Mouse (Mus musculus): ENCODE results near the gene Smarca4.

Gene Smarca4

DNA sequence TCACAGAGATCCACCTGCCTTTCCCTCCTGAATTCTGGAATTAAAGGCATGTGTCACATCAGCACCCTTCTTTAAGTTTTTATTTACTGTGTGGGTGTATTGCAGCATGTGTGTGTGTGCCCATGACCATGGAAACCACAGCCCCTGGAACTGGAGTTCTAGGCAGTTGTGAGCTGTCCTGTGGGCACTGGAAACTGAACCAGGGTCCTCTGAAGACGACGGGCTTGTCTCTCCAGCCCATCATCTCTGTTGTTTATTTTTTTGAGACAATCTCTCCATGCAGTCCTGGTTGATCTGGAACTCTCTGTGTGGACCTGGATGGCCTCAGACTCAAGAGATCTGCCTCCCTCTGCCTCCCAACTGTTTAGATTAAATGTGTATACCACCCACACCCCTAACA, 101.0 kb downstream of the Smarca4 start:
- no peak for DNase-seq (ENCODE audit: low read depth, low spot score)

DNA sequence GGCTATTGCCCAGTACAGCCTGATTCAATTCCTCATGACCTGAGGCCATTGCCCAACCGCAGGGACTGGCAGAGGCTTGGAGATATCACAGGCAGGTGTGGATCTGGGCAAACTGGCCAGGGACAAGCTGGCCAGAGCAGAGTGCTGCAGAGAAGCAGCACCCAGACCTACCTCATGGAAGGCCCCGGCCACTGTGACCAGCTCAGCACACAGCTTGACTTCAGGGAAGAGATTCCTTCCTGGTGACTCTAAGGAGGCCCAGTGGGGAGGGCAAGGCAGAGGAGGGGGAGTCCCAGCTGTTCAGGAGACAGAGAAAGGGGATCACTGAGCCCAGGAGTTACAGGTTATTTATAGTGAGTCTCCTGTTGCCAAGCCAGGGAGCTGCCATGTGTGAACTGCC, 105.1 kb downstream of the Smarca4 start:
- DNase-seq (ENCODE audit: low read depth, low spot score): no peak

GRCm38 (mm10) chr9:21723377-21724146, 107.6 kb downstream of the Smarca4 start, which contains the start of gene Ldlr:
Ldlr (plus strand) TSS chr9:21723483.
- peak; percentile 85 for DNase-seq (ENCODE audit: low read depth, low spot score)

- DNase-seq (ENCODE audit: low read depth, low spot score): peak; percentile 91
These were observed 108.2 kb downstream of the Smarca4 start for GRCm38 (mm10) chr9:21724147-21724536.

DNA sequence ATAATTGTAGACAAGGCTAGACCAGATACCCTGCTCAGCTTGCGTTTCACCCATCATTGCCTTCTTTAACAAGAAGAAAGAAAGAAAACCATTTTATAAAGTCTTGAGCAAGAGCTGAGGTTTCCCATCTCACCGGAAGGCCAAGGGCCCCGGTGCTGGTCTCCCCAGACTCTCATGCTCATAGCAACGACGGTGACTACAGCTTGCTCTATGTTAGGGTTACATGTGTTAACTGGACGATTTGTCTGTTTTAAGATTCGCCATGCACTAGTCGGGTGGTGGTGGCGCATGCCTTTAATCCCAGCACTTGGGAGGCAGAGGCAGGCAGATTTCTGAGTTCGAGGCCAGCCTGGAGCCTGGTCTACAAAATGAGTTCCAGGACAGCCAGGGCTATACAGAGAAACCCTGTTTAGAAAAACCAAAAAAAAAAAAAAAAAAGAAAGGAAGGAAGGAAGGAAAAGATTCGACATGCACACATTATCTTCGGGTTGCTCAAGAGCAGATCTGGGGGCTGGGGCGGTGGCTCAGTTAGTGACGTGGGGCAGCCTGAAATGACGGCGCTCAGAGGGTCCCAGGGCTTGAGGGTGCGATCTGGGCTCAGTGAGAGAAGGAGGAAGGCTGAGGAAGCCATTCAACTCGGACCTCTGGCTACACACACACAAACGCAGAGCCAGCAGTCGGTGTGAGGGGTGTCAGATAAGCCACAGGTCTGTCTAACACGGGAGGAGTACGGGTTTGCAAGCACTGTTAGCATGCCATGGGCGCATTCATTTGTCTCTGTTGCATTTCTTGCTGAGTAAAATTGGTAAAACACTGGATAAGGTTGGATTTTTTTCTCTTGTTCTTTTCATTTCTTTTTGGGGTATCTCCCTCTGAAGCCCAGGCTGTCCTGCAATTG, 109.5 kb downstream of the Smarca4 start:
- no peak for DNase-seq (ENCODE audit: low read depth, low spot score)

DNA sequence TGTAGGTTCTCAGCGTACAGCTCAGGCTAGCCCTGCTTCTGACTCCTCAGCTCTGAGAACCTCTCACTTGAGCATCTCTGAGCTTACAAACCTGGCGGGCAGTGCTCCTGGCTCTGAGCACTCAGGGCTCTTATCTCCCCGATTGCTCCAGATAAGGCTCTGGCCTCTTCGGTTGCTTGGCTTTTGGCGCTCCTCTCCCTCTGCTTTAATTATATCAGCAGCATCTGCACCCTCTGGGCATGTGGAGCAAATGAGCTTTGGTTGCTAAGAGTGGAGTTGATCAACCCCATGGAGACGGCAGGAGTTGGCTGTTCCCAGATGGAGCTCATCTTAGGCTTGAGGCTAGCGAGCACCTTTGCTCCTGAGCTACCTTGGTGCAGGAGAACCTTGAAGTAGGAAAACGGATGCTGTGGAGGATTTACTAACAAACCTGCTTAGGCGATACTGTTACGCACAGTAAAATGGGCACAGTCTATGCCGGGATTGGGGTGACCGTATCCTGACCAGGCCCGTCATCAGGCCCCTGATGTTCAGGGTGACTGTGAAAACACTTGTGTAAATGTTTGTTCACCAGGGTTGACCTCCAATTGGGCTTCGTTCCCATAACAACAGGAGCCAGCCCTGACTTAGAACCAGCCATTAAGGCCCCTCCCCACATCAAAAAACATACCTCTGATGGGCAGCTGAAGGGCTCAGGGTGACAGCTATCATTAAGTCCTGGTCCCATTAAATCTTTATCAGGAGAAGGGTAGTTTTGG, 110.4 kb downstream of the Smarca4 start:
- DNase-seq (ENCODE audit: low read depth, low spot score): no peak

DNA sequence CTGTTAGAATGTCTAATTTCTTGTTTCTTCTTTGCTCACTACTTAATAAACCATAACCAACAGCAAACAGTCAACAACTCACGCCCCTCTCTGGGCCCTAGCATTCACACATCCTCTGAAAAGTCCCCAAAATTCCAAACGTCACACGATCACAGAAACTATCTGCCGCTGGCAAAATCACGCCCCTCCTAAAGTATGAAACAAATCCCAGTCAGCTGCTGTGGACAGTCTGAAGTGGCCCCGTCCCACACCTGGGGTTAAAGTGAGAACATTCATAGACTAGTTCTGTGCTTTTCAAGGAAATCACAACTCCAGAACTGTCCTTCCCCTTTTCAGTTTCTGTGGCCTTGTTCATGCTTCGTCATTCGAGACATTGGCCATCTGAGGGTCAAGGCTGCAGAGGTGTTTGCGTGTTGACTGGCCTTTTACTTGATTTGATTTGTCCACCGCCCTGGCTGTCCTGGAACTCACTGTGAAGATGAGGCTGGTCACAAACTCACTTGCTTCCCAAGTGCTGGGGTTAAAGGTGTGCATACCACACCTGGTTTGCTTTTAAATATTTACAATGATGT, 112.4 kb downstream of the Smarca4 start:
- DNase-seq (ENCODE audit: low read depth, low spot score): no peak

DNA sequence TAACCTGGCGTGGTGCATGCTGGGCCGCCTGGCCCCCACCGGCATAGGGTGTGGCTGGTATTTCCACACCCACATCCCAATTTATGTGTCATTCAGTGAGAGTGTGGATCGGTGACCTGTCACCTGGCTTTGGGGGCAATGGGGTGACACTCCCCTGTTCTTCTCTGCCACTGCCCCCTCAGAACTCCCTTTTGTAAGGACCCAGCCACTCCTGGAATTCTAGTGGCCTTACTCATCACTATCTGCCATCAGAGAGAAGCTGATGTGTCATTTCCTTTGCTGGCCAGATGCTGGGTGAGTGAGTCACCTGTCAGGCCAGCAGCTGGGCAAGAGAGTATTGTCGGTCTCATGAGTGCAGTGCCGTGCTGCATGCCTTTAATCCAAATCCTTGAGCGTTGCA, 113.3 kb downstream of the Smarca4 start:
- no peak for DNase-seq (ENCODE audit: low read depth, low spot score)

- no peak for DNase-seq (ENCODE audit: low read depth, low spot score)
These were observed 116.3 kb downstream of the Smarca4 start for GRCm38 (mm10) chr9:21732288-21732687.

GRCm38 (mm10) chr9:21733446-21733845, 117.5 kb downstream of the Smarca4 start:
- no peak for DNase-seq (ENCODE audit: low read depth, low spot score)

DNA sequence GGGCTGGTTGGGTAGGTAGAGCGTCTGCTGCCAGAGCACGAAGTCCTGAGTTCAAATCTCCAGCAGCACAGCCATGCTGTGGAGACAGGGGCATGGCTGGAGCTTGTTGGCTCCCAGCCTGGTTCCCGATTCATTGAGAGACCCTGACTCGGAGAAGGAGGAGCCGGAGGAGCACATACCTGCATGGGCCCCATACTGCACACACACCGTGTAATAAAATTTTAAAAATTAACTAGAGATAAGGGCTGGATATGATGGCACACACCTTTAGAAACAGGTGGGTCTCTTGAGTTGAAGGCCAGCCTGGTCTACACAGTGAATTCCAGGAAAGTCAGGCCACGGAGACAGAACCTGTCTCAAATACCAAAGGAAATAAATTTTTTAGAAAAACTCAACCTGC, 118.0 kb downstream of the Smarca4 start:
- DNase-seq (ENCODE audit: low read depth, low spot score): no peak

DNA sequence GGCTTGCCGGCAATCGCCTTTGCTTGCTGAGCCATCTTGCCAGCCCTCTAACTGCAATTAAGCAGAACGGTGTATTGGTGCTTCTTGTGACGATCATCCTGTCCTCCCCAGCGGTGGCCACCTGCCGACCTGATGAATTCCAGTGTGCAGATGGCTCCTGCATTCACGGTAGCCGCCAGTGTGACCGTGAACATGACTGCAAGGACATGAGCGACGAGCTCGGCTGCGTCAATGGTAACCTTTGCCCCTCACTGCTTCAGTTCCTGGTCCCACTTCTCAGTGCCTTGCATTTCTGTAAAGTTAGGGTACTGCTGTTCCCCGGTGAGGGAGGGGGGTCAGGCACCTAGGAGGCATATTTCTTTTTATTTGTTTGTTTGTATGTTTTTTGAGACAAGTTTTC, 119.2 kb downstream of the Smarca4 start:
- no peak for DNase-seq (ENCODE audit: low read depth, low spot score)

- DNase-seq (ENCODE audit: low read depth, low spot score): no peak
These were observed 120.6 kb downstream of the Smarca4 start for GRCm38 (mm10) chr9:21736580-21736979.

DNA sequence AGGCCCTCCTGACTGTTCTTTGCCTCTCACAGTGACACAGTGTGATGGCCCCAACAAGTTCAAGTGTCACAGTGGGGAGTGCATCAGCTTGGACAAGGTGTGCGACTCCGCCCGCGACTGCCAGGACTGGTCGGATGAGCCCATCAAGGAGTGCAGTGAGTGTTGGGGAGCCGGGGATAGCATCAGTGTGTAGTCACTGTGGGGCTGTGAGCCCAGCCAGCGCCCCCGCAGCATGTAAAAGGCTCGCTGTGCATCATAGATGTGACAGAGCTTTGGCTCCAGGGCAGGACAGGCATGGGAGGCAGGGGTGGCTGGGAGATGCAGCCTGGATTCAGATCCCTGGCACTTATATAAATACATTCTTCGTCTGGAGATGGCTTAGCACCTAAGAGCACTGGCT, 121.2 kb downstream of the Smarca4 start:
- no peak for DNase-seq (ENCODE audit: low read depth, low spot score)

DNA sequence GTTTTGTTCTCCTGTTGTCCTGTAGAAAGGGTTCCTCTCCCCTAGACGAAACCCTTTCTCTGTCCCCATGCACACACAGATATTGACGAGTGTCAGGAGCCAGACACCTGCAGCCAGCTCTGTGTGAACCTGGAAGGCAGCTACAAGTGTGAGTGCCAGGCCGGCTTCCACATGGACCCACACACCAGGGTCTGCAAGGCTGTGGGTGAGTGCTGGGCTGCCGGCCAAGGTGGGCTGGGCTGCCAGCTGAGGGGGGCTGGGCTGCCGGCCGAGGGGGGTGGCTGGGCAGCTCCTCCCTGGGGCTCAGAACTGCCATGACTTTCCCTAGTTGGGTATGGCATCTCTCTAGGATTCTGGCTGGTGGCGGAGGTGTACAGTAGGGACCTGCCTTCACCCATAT, 122.8 kb downstream of the Smarca4 start:
- no peak for DNase-seq (ENCODE audit: low read depth, low spot score)

- no peak for DNase-seq (ENCODE audit: low read depth, low spot score)
These were observed 124.5 kb downstream of the Smarca4 start for GRCm38 (mm10) chr9:21740427-21740826.

- no peak for DNase-seq (ENCODE audit: low read depth, low spot score)
These were observed 125.5 kb downstream of the Smarca4 start for GRCm38 (mm10) chr9:21741514-21741913.

GRCm38 (mm10) chr9:21747238-21747774, 131.3 kb downstream of the Smarca4 start:
- no peak for DNase-seq (ENCODE audit: low read depth, low spot score)

- DNase-seq (ENCODE audit: low read depth, low spot score): no peak
These were observed 132.1 kb downstream of the Smarca4 start for GRCm38 (mm10) chr9:21748033-21748432.

DNA sequence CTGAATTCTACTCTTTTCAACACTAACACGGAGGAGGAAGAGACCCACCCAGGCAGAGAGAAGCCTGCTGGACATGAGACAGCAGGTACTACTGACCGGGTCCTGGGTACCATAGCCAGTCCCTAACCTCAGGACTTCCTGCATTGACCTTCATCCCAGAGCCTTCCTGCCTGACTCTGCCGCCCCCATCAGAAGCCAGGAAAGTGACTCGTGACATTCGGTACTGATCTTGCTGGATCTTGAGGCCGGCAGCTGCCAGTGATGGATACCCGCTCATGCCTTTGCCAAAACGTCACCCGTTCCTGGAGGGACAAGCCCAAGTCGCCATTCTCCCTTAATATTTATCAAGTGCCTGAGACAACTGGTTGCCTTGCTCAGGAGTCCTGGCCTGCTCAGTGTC, 132.5 kb downstream of the Smarca4 start:
- no peak for DNase-seq (ENCODE audit: low read depth, low spot score)

DNA sequence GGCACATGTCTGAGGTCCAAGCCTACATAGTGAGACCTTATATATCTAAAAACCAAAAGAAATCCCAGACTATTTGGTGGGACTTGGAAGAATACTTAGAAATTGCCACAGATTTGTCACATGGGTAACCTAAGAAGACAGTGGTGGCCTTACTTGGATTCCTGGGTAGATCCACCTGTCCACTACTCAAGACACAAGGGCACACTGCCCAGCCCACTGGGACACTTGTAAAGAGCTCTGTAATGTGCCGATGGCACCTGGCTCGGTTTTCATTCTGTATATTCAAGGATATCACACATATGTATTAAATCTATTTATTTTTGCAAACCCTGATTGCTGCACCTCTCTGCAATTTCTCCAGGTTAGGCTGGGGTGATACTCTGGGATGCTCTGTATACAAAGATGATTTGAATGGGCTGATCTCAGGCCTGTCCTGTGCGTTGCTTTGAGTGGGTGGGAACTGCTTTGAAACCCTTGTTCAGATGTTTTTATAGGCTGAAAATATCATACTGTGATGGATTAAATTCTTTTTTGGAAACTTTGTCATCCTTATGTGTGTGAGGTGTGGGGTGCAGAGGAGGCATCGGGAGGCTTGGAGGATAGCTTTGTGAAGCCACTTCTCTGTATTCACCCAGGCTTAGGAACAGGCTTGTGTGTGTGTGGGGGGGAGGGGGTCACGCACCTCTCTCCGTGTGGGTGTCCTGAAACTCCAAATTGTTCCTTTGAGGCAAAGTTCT, 133.6 kb downstream of the Smarca4 start:
- no peak for DNase-seq (ENCODE audit: low read depth, low spot score)

All from embryo, embryonic 11.5 days (tissue).